Mouse (Mus musculus): ENCODE results near the gene Adam33. TPM values are rescaled to one million over a fixed set of nuclear protein-coding genes. Genes with fewer than 3 reads are reported as not detected.

The Adam33 gene
- total RNA-seq, 2 experiments from 2014 or later: 0.94 to 1.1 TPM

GRCm38 (mm10) chr2:131030998-131031397 lies 32.6 kb downstream of the Adam33 start:
- no peak for DNase-seq (ENCODE audit: extremely low spot score in 1 of 2, low spot score in 1 of 2)

- no peak for DNase-seq (ENCODE audit: extremely low spot score in 1 of 2, low spot score in 1 of 2)
Observed at GRCm38 (mm10) chr2:131030561-131030960, 33.1 kb downstream of the Adam33 start.

GRCm38 (mm10) chr2:131029065-131029935 lies 34.3 kb downstream of the Adam33 start:
- no peak for DNase-seq (ENCODE audit: extremely low spot score in 1 of 2, low spot score in 1 of 2)

GRCm38 (mm10) chr2:131026941-131027340 lies 36.7 kb downstream of the Adam33 start:
- DNase-seq (ENCODE audit: extremely low spot score in 1 of 2, low spot score in 1 of 2): no peak

- DNase-seq (ENCODE audit: extremely low spot score in 1 of 2, low spot score in 1 of 2): no peak
Observed at GRCm38 (mm10) chr2:131025230-131025629, 38.4 kb downstream of the Adam33 start.

GRCm38 (mm10) chr2:131010566-131010965 lies 53.0 kb downstream of the Adam33 start:
- no peak for DNase-seq (ENCODE audit: extremely low spot score in 1 of 2, low spot score in 1 of 2)

- no peak for DNase-seq (ENCODE audit: extremely low spot score in 1 of 2, low spot score in 1 of 2)
Observed at GRCm38 (mm10) chr2:131009123-131009522, 54.5 kb downstream of the Adam33 start.

Small RNA genes lying within 50 kb of the gene (microRNA-seq; reads per million reads assigned to microRNA genes)
- 0 to 0.18 reads per million in 2 experiments for gene Mir6973b

Other genes starting within 250 kb of the Adam33 start
- 10 to 100 TPM; 72.2 to 80.0 TPM for gene 4930402H24Rik, start 157.4 kb downstream of the Adam33 start, total RNA-seq (2021)
- 100 to 1,000 TPM; 114 to 121 TPM for gene Atrn, start 157.3 kb downstream of the Adam33 start, total RNA-seq (2021)
- 10 to 100 TPM; 64.8 to 70.0 TPM for gene Gfra4, start 20.7 kb downstream of the Adam33 start, total RNA-seq (2021)
- under 1 TPM; 0.22 to 0.31 TPM for gene Siglec1, start 23.0 kb upstream of the Adam33 start, total RNA-seq (2021)
- 1 to 10 TPM; 6.5 to 8.6 TPM for gene Hspa12b, start 63.5 kb upstream of the Adam33 start, total RNA-seq (2021)
- not detected for gene Gm11037, start 69.7 kb upstream of the Adam33 start, total RNA-seq (2021)
- gene 1700037H04Rik, start 96.3 kb upstream of the Adam33 start, total RNA-seq (2021): 10 to 100 TPM; 55.5 to 66.7 TPM
- gene Cenpb, start 116.3 kb upstream of the Adam33 start, total RNA-seq (2021): 10 to 100 TPM; 84.8 to 92.4 TPM
- 10 to 100 TPM; 15.4 to 26.6 TPM for gene Cdc25b, start 123.1 kb upstream of the Adam33 start, total RNA-seq (2021)
- 10 to 100 TPM; 11.2 to 12.4 TPM for gene Spef1, start 123.5 kb upstream of the Adam33 start, total RNA-seq (2021)
- 10 to 100 TPM; 23.8 to 27.3 TPM for gene Ap5s1, start 143.3 kb upstream of the Adam33 start, total RNA-seq (2021)
- 1 to 10 TPM; 6.8 to 7.8 TPM for gene Mavs, start 170.2 kb upstream of the Adam33 start, total RNA-seq (2021)
- gene Pank2, start 198.7 kb upstream of the Adam33 start, total RNA-seq (2021): 10 to 100 TPM; 55.7 to 63.8 TPM